Mouse (Mus musculus) bone marrow macrophage, adult 2 months (primary cell): ENCODE results near the gene Hmg20b. TPM values are rescaled to one million over a fixed set of nuclear protein-coding genes. Genes with fewer than 3 reads are reported as not detected.

Source experiments
- H3K27ac ChIP-seq: 2 replicates; pipeline ENCODE4 v1.5.1; 2012; ENCODE audit warnings: low read depth, low read length; ENCODE audit not compliant: insufficient read depth
- H3K4me1 ChIP-seq: 2 replicates; pipeline ENCODE4 v1.6.1; 2012; ENCODE audit warnings: low read length; ENCODE audit not compliant: control insufficient read depth, insufficient read depth
- H3K4me3 ChIP-seq: 2 replicates; pipeline ENCODE4 v1.5.1; 2012; ENCODE audit warnings: mild to moderate bottlenecking, low read length, moderate library complexity; ENCODE audit not compliant: insufficient read depth
- CTCF ChIP-seq: IDR thresholded peaks from 2 replicates; pipeline ENCODE4 v1.5.1; 2012; ENCODE audit warnings: low read depth, mild to moderate bottlenecking, low read length, moderate library complexity
- POLR2A ChIP-seq: IDR thresholded peaks from 2 replicates; pipeline ENCODE4 v1.6.1; 2012; ENCODE audit warnings: mild to moderate bottlenecking, low read depth, low read length, borderline replicate concordance
- polyA plus RNA-seq: library from polyadenylated mRNA; stranded (reverse); fragments of >200 nt; gene quantifications from 2 replicates; pipeline ENCODE4 v1.2.4, GENCODE M21; 2012; ENCODE audit not compliant: missing spikeins, insufficient read depth, insufficient read length

Hmg20b gene
- polyA plus RNA-seq, 1 experiment = 52.2 TPM

- H3K4me3 ChIP-seq = no peak overlapping the region
- TF ChIP-seq CTCF (no peak), POLR2A (no peak)
- H3K4me1 ChIP-seq = peaks cover 3% of the 10 kb centered on the region
- H3K27ac ChIP-seq = no peak overlapping the region
Observed at GRCm38 (mm10) chr10:81327959-81328358, 22.3 kb downstream of the Hmg20b start.

GRCm38 (mm10) chr10:81326858-81327257 is 23.4 kb downstream of the Hmg20b start:
- no peak overlapping the region for H3K27ac ChIP-seq
- TF ChIP-seq CTCF = no peak
- no peak for TF ChIP-seq POLR2A
- peaks cover 2% of the 10 kb centered on the region for H3K4me1 ChIP-seq
- H3K4me3 ChIP-seq = no peak overlapping the region

GRCm38 (mm10) chr10:81325781-81326180 is 24.5 kb downstream of the Hmg20b start:
- Histone ChIP-seq H3K27ac (no peak overlapping the region), H3K4me1 (no peaks in the 10 kb centered on the region), H3K4me3 (no peak overlapping the region)
- TF ChIP-seq CTCF (no peak), POLR2A (no peak)

GRCm38 (mm10) chr10:81325176-81325575 is 25.1 kb downstream of the Hmg20b start:
- TF ChIP-seq POLR2A (no peak), CTCF (no peak)
- H3K4me1 ChIP-seq = no peaks in the 10 kb centered on the region
- no peak overlapping the region for H3K4me3 ChIP-seq
- H3K27ac ChIP-seq = no peak overlapping the region

- Histone ChIP-seq H3K27ac (no peak overlapping the region), H3K4me1 (peaks cover 1% of the 10 kb centered on the region), H3K4me3 (no peak overlapping the region)
- TF ChIP-seq POLR2A (no peak), CTCF (no peak)
Observed at GRCm38 (mm10) chr10:81323791-81324530, 26.3 kb downstream of the Hmg20b start.

- H3K4me1 ChIP-seq = peaks cover 8% of the 10 kb centered on the region
- TF ChIP-seq POLR2A (no peak), CTCF (no peak)
- no peak overlapping the region for H3K27ac ChIP-seq
- no peak overlapping the region for H3K4me3 ChIP-seq
Observed at GRCm38 (mm10) chr10:81323141-81323775, 27.0 kb downstream of the Hmg20b start.

GRCm38 (mm10) chr10:81322444-81322843 is 27.8 kb downstream of the Hmg20b start:
- no peak for TF ChIP-seq POLR2A
- no peak for TF ChIP-seq CTCF
- Histone ChIP-seq H3K4me3 (peak overlapping the region; percentile 14), H3K4me1 (peaks cover 15% of the 10 kb centered on the region), H3K27ac (no peak overlapping the region)

- Histone ChIP-seq H3K4me1 (peaks cover 15% of the 10 kb centered on the region), H3K27ac (peak overlapping the region; percentile 96), H3K4me3 (peak overlapping the region; percentile 92)
- TF ChIP-seq POLR2A (no peak), CTCF (no peak)
Observed at GRCm38 (mm10) chr10:81321436-81321835, 28.8 kb downstream of the Hmg20b start.

GRCm38 (mm10) chr10:81320550-81321347 is 29.5 kb downstream of the Hmg20b start, which contains the start of gene Cactin:
Gene Cactin, plus strand, starts transcription at chr10:81321103.
- H3K4me1 ChIP-seq = peaks cover 15% of the 10 kb centered on the region
- TF ChIP-seq CTCF (no peak), POLR2A (no peak)
- H3K27ac ChIP-seq = peak within 1 kb of the TSS; percentile 96
- peak within 1 kb of the TSS; percentile 92 for H3K4me3 ChIP-seq
